Mouse (Mus musculus): ENCODE measurements around the gene Natd1.
"Not testable (repeated sequence)": the region's sequence is repeated elsewhere in the genome, so short reads cannot be mapped to it uniquely, and the experiment has no call there.

The Natd1 gene

DNA sequence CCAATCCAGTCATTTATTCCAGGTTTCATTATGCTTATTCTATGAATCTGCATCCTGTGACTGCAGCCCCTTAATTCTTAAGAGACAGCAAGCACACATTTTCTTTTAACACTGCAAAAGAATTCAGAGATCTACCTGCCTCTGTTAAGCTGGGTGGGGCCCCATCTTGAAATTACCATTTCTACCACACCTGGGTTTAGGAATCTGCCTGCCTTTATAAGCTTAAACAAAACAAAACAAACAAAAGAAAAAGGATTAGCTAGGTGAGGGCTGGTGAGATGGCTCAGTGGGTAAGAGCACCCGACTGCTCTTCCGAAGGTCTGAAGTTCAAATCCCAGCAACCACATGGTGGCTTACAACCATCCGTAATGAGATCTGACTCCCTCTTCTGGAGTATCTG is 27.6 kb downstream of the Natd1 start:
- DNase-seq = not testable (repeated sequence)

DNA sequence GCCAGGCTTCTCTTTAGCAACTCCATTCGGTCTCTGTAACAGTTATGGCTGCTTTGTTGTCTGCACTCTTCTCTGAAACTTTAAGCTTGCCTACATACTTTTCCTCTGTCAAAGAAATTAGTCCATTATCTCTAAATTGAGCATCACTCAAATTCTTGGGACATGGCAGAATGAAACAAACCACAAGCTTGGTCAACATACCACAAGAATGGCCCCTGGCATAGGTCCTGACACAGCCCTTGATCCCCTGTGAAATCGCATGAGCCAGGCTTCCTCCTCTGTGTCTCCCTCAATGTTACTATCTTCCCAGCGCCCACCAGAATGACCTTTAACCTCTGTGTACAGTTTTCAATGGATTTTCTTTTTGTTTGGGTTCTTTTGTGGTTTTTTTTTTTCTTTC is 32.2 kb downstream of the Natd1 start:
- no peak for DNase-seq

GRCm38 (mm10) chr11:60880559-60880958 is 34.0 kb downstream of the Natd1 start:
- no peak for DNase-seq

- peak; percentile 64 for DNase-seq
Measured at GRCm38 (mm10) chr11:60879423-60879822, 35.1 kb downstream of the Natd1 start.

DNA sequence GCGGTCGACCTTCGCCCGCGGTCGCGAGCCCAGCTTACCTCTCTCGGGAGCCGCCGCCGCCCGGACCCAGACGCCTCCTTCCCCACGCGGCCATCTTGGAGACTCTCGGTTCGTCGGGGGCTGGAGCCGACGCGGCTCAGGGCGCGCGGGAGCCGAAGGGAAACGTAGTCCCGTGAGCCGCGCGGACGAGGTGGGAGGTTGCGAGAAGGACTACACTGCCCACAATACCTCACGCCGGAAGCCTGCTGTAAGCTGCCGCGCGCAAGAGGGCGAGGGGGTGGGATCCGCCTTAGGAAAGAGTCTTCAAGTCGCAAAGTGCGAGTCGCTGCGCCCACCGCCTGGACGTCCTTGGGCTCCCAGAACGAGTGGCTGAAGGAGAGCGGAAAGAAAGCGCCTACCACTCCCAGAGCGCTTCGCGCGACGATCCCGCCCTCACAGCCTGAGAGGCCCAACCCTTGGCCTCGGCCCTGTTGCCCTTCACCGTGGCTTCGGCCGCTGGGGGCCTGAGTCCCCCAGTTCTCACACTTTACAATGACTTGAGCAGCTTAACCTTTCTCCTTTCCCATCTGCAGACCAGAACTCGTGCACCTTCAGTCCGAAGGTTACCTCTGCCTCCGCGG is 35.8 kb downstream of the Natd1 start, which contains the start of gene Tmem11:
Tmem11 (minus strand) TSS at position 598 of the 620 bp plus-strand sequence.
- DNase-seq = peak; percentile 94

GRCm38 (mm10) chr11:60878056-60878612 is 36.4 kb downstream of the Natd1 start:
- no peak for DNase-seq

- no peak for DNase-seq
Measured at GRCm38 (mm10) chr11:60873101-60873500, 41.4 kb downstream of the Natd1 start.

GRCm38 (mm10) chr11:60871409-60871808 is 43.1 kb downstream of the Natd1 start:
- DNase-seq = no peak

GRCm38 (mm10) chr11:60869471-60869870 is 45.1 kb downstream of the Natd1 start:
- DNase-seq = not testable (repeated sequence)

- DNase-seq = no peak
Measured at GRCm38 (mm10) chr11:60867904-60868303, 46.6 kb downstream of the Natd1 start.

GRCm38 (mm10) chr11:60867456-60867855 is 47.1 kb downstream of the Natd1 start:
- DNase-seq = no peak

GRCm38 (mm10) chr11:60866021-60866420 is 48.5 kb downstream of the Natd1 start:
- peak; percentile 40 for DNase-seq

- DNase-seq = no peak
Measured at GRCm38 (mm10) chr11:60864916-60865315, 49.6 kb downstream of the Natd1 start.

- DNase-seq = no peak
Measured at GRCm38 (mm10) chr11:60864166-60864565, 50.4 kb downstream of the Natd1 start.

DNA sequence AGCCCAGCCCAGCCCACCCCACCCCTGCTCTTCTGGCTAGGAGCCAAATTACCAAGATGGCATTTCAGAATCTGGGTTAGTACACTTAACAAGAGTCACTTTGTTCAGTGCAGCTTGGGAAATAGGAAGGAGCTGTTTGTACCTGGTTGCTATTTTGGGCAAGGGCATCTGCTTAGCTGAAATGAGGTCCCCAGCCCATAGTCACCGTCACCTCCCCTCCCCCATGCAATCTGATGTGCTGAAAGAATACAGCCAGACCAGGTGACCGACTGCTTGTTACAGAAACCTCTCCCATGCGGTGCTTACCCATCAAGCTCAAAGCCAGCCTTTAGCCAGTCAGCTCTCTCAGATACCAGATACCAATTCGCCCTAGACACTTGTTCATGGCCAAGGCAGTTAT is 51.4 kb downstream of the Natd1 start:
- no peak for DNase-seq

DNA sequence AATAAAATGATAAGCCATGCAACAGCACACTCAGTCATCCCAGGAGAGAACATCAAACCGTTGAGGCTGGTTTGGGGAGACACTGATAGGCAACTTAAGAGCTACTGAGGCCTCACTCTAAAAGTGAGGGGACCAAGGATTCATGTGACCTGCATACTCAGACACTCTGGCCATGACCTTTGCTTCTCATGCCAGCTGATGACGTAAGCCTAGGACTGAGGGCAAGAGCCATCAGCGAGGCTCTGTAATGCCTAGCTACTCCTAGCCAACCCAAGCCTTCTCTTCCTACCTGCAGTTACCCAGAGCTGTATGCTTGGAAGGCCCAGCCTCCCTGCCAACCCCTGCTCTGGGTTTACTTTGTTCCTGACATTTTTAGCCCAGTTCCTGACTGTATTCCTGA is 52.6 kb downstream of the Natd1 start:
- no peak for DNase-seq

DNA sequence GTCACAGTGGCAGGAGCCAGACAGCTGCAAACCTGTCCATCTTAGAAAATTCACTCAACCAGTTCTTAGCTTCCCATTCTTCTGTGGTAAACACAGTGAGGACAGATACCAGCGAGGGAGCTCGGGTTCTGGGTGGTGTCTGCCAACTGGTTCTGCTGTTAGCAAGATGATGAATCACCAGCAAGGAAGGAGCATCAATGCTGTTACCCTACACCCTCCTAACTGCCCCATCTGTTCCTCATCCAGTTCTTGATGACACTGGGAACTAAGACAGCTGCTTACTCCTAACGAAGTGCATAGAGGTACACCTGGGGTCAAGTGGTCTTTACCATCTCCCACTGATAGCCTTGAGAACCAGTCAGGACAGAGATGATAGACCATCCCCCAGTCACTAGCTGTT is 58.0 kb downstream of the Natd1 start:
- DNase-seq = no peak
